Mouse (Mus musculus) heart, embryonic 10.5 days (tissue): ENCODE results near the gene Tmem136. TPM values are rescaled to one million over a fixed set of nuclear protein-coding genes. Genes with fewer than 3 reads are reported as not detected.

Source experiments
- DNase-seq: peaks from one replicate; pipeline ENCODE4 v3.0.0-alpha.2; 2017; ENCODE audit warnings: low spot score
- H3K27ac ChIP-seq: fragments of 300-500 bp; sonication (generic); 2 replicates; pipeline ENCODE4 v1.5.1; 2016; ENCODE audit warnings: mild to moderate bottlenecking
- H3K27me3 ChIP-seq: fragments of 300-500 bp; sonication (generic); 2 replicates; pipeline ENCODE4 v1.6.1; 2016; ENCODE audit warnings: mild to moderate bottlenecking; ENCODE audit not compliant: poor library complexity, insufficient read depth, severe bottlenecking
- H3K36me3 ChIP-seq: fragments of 300-500 bp; sonication (generic); 2 replicates; pipeline ENCODE4 v1.6.1; 2016; ENCODE audit warnings: mild to moderate bottlenecking, moderate library complexity
- H3K4me1 ChIP-seq: fragments of 300-500 bp; sonication (generic); 2 replicates; pipeline ENCODE4 v1.6.1; 2016; ENCODE audit warnings: mild to moderate bottlenecking
- H3K4me3 ChIP-seq: fragments of 300-500 bp; sonication (generic); 2 replicates; pipeline ENCODE4 v1.5.1; 2016; ENCODE audit warnings: mild to moderate bottlenecking, moderate library complexity
- H3K9me3 ChIP-seq: fragments of 300-500 bp; sonication (generic); 2 replicates; pipeline ENCODE4 v1.6.1; 2016; ENCODE audit warnings: mild to moderate bottlenecking, moderate library complexity
- WGBS: fragments of 180-500 bp; shearing (Covaris S2); methylation state at CpG from one replicate; pipeline ENCODE4 v1.1.7; 2016; 5-methylcytosine and 5-hydroxymethylcytosine counted together
- polyA plus RNA-seq: library from polyadenylated mRNA; unstranded; fragments of >200 nt; fragmentation: Nextera tagmentation; extraction: Ambion mirVana; gene quantifications from 2 replicates; pipeline ENCODE4 v1.2.1, GENCODE M21; 2016

Tmem136 gene
- polyA plus RNA-seq, 1 experiment from 2014 or later: 11.2 TPM

- DNase-seq: no peak
- peak overlapping the region; percentile 89 for H3K4me3 ChIP-seq
- WGBS: 24% methylated on average over 22 of the region's 22 CpGs
- H3K27me3 ChIP-seq: no peaks in the 10 kb centered on the region
- H3K4me1 ChIP-seq: peaks cover 31% of the 10 kb centered on the region
- H3K27ac ChIP-seq: peak overlapping the region; percentile 96
- no peaks in the 10 kb centered on the region for H3K9me3 ChIP-seq
- peaks cover 16% of the 10 kb centered on the region for H3K36me3 ChIP-seq
Measured at GRCm38 (mm10) chr9:43106426-43107186, 9.8 kb downstream of the Tmem136 start.

GRCm38 (mm10) chr9:43105664-43106361 lies 10.6 kb downstream of the Tmem136 start:
- H3K27me3 ChIP-seq: no peaks in the 10 kb centered on the region
- peaks cover 32% of the 10 kb centered on the region for H3K4me1 ChIP-seq
- peak overlapping the region; percentile 89 for H3K4me3 ChIP-seq
- H3K9me3 ChIP-seq: no peaks in the 10 kb centered on the region
- peak overlapping the region; percentile 96 for H3K27ac ChIP-seq
- under 1% methylated on average over 83 of the region's 91 CpGs for WGBS
- peak; percentile 91 for DNase-seq
- peaks cover 8% of the 10 kb centered on the region for H3K36me3 ChIP-seq

GRCm38 (mm10) chr9:43104873-43105663 lies 11.3 kb downstream of the Tmem136 start:
- DNase-seq: peak; percentile 79

GRCm38 (mm10) chr9:43104526-43104872 lies 11.9 kb downstream of the Tmem136 start:
- no peaks in the 10 kb centered on the region for H3K9me3 ChIP-seq
- H3K4me1 ChIP-seq: peaks cover 34% of the 10 kb centered on the region
- H3K4me3 ChIP-seq: peak overlapping the region; percentile 89
- 11% methylated on average over 4 of the region's 4 CpGs for WGBS
- no peaks in the 10 kb centered on the region for H3K27me3 ChIP-seq
- peak overlapping the region; percentile 96 for H3K27ac ChIP-seq
- DNase-seq: no peak
- no peaks in the 10 kb centered on the region for H3K36me3 ChIP-seq

More at GRCm38 (mm10) chr9:43104873-43105663, 11.3 kb downstream of the Tmem136 start:
- Histone ChIP-seq H3K36me3 (peaks cover 1% of the 10 kb centered on the region; the same call in 1 of the 2 replicates), H3K27me3 (no peaks in the 10 kb centered on the region), H3K9me3 (no peaks in the 10 kb centered on the region), H3K27ac (peak overlapping the region; percentile 96), H3K4me3 (peak overlapping the region; percentile 89), H3K4me1 (peaks cover 34% of the 10 kb centered on the region)
- under 1% methylated on average over 40 of the region's 40 CpGs for WGBS

GRCm38 (mm10) chr9:43103675-43104299 lies 12.6 kb downstream of the Tmem136 start:
- DNase-seq: no peak
- H3K4me1 ChIP-seq: peaks cover 36% of the 10 kb centered on the region
- H3K36me3 ChIP-seq: no peaks in the 10 kb centered on the region
- H3K4me3 ChIP-seq: peak overlapping the region; percentile 89
- no peaks in the 10 kb centered on the region for H3K9me3 ChIP-seq
- H3K27ac ChIP-seq: peak overlapping the region; percentile 36; the same call in 1 of the 2 replicates
- WGBS: 38% methylated on average over 4 of the region's 4 CpGs
- no peaks in the 10 kb centered on the region for H3K27me3 ChIP-seq

GRCm38 (mm10) chr9:43102931-43103330 lies 13.4 kb downstream of the Tmem136 start:
- H3K4me1 ChIP-seq: peaks cover 38% of the 10 kb centered on the region
- H3K27ac ChIP-seq: peak overlapping the region; percentile 54; the same call in 1 of the 2 replicates
- no peaks in the 10 kb centered on the region for H3K36me3 ChIP-seq
- H3K4me3 ChIP-seq: peak overlapping the region; percentile 89
- 76% methylated on average over 2 of the region's 2 CpGs for WGBS
- no peaks in the 10 kb centered on the region for H3K27me3 ChIP-seq
- no peak for DNase-seq
- no peaks in the 10 kb centered on the region for H3K9me3 ChIP-seq

GRCm38 (mm10) chr9:43101936-43102595 lies 14.3 kb downstream of the Tmem136 start:
- Histone ChIP-seq H3K4me1 (peaks cover 35% of the 10 kb centered on the region), H3K36me3 (0 out of 2 replicates have a peak, but pooled peaks cover 2% of the 10 kb centered on the region), H3K27ac (peak overlapping the region; percentile 70), H3K4me3 (peak overlapping the region; percentile 37), H3K27me3 (no peaks in the 10 kb centered on the region), H3K9me3 (no peaks in the 10 kb centered on the region)
- peak; percentile 91 for DNase-seq
- WGBS: 52% methylated on average over 8 of the region's 8 CpGs

GRCm38 (mm10) chr9:43098922-43099321 lies 17.4 kb downstream of the Tmem136 start:
- Histone ChIP-seq H3K27me3 (no peaks in the 10 kb centered on the region), H3K4me1 (peaks cover 37% of the 10 kb centered on the region), H3K27ac (no peak overlapping the region), H3K9me3 (no peaks in the 10 kb centered on the region), H3K4me3 (no peak overlapping the region), H3K36me3 (0 out of 2 replicates have a peak, but pooled peaks cover 2% of the 10 kb centered on the region)
- 39% methylated on average over 4 of the region's 4 CpGs for WGBS
- no peak for DNase-seq

GRCm38 (mm10) chr9:43097801-43098557 lies 18.4 kb downstream of the Tmem136 start:
- H3K4me1 ChIP-seq: peaks cover 34% of the 10 kb centered on the region
- WGBS: 93% methylated on average over 3 of the region's 3 CpGs

GRCm38 (mm10) chr9:43096337-43096736 lies 20.0 kb downstream of the Tmem136 start:
- Histone ChIP-seq H3K9me3 (no peaks in the 10 kb centered on the region), H3K27ac (no peak overlapping the region), H3K4me3 (no peak overlapping the region), H3K4me1 (peaks cover 29% of the 10 kb centered on the region), H3K36me3 (0 out of 2 replicates have a peak, but pooled peaks cover 2% of the 10 kb centered on the region), H3K27me3 (no peaks in the 10 kb centered on the region)
- DNase-seq: no peak

More at GRCm38 (mm10) chr9:43097801-43098557, 18.4 kb downstream of the Tmem136 start:
- no peak overlapping the region for H3K27ac ChIP-seq
- no peaks in the 10 kb centered on the region for H3K9me3 ChIP-seq
- H3K4me3 ChIP-seq: no peak overlapping the region
- H3K27me3 ChIP-seq: no peaks in the 10 kb centered on the region
- 0 out of 2 replicates have a peak, but pooled peaks cover 2% of the 10 kb centered on the region for H3K36me3 ChIP-seq
- DNase-seq: no peak

- H3K4me1 ChIP-seq: peaks cover 30% of the 10 kb centered on the region
- no peak overlapping the region for H3K4me3 ChIP-seq
- H3K27me3 ChIP-seq: no peaks in the 10 kb centered on the region
- H3K36me3 ChIP-seq: 0 out of 2 replicates have a peak, but pooled peaks cover 2% of the 10 kb centered on the region
- H3K9me3 ChIP-seq: no peaks in the 10 kb centered on the region
- H3K27ac ChIP-seq: no peak overlapping the region
- no peak for DNase-seq
- 85% methylated on average over 4 of the region's 4 CpGs for WGBS
Measured at GRCm38 (mm10) chr9:43094828-43095227, 21.5 kb downstream of the Tmem136 start.
